Mouse (Mus musculus): ENCODE measurements around the gene Hist1h2ak. TPM values are rescaled to one million over a fixed set of nuclear protein-coding genes. Genes with fewer than 3 reads are reported as not detected.
A peak's percentile ranks its signal among the peaks of the same experiment; 100 is the strongest.
"Not testable (repeated sequence)": the region's sequence is repeated elsewhere in the genome, so short reads cannot be mapped to it uniquely, and the experiment has no call there.

Hist1h2ak gene
- total RNA-seq, 2 experiments from 2014 or later, result 59.3 to 67.5 TPM

DNA sequence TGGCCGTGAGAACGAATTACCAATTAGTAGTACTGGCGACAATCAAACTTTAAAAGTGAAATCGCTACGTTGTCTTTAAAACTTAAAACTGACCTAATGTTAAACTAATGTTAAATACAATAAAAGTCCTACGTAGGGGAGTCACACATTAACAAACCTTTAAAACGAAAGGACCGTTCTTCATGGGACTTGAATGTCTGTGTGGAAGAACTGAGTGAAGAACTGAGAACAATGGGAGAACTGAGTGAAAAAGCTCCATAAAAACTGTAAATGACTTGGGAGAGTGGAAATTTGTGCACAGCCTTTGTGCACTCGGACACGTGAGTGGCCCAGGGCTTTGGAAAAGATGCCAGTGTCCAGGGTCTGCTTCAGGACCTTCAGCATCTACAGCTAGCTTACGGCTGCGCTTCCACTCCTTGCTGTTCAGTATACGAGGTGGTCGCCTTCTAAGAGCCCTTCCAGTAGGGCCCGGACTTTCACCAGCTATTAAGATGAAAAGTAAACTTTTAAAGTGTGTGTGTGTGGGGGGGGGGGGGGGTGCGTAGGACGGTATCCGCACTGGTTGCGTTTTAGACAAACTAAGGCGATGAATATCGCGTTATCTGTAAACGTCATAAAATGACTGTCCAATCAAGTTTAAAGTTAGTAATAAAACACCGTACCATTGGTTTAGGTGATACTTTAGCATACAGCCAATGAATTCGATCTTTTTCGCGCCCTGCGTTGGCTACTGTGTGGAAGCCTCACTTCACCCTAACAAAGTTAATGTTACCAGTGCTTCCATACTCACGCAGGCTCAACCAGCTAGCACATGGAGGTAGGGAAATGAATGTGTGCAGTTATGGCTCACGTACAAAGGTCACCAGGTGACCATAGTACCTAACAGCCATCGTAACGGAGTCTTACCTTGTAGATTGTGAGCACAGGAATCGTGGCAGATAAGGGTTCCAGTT is 25.5 kb upstream of the Hist1h2ak start:
- DNase-seq, result peak; percentile 64
- intact Hi-C loops (cut with DNase I), result no loop called here

DNA sequence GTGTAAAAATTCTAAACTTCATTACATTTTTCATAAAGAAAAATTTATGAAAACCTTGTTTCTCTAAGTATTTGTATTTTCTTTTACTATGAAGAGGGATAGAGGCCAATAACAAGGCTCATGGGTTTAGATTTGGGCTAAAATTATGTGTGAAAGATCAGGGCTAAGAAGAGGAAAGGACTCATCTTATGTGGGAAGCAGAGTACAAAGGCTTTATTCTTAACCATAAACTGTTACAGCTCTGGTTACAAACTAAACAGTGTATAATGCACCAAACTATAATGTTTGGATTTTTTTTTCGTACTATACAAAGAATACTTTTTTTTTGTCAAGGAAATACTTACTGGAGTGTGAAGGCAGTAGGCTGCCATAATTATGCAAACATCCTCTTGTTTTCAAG is 2.1 kb upstream of the Hist1h2ak start:
- DNase-seq, result no peak
- intact Hi-C loops (cut with DNase I), result no loop called here

GRCm38 (mm10) chr13:21754294-21755001 is 821 bp upstream of the Hist1h2ak start:
- intact Hi-C loops (cut with DNase I), result not testable (repeated sequence)
- peak; percentile 29 for DNase-seq

DNA sequence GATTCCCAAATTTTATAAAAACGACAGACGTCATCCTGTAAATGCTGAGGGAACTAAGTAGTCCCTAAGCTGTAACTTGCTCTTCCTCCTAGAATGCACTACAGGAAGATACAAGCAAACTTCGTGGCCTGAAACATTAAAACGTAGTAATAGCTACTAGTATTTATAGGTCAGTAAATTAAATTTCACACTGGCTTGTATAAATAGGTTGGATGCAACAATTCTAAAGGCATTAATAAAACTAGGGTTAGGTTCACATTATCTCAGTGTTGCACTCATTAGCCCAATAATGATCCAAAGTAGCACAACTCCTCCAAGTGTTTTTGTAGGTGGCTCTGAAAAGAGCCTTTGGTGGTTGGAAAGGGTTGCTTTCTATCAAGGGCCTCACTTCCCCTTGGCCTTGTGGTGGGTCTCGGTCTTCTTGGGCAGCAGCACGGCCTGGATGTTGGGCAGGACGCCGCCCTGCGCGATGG is 540 bp downstream of the Hist1h2ak start:
- intact Hi-C loops (cut with DNase I), result no loop called here
- DNase-seq, result no peak

GRCm38 (mm10) chr13:21752356-21752755 is 1.3 kb downstream of the Hist1h2ak start:
- no peak for DNase-seq
- intact Hi-C loops (cut with DNase I), result no loop called here

DNA sequence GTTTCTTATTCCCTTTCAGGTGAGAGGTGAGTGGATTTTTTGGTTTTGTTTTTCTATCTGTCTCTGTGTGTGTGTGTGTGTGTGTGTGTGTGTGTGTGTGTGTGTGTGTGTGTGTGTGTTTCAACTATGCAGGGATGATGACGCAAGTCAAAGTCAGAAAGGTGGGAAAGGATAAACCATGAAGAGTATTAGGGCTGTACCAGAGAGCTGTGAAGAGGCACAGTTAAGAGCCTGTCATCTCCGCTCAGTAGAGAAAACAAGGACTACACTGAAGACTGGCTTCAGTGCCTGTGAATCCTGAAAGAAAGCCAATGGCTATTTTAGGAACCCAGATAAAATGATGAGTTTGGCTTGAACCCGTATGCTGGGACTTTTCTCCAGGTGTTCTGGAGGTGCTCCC is 1.8 kb downstream of the Hist1h2ak start:
- DNase-seq, result no peak
- intact Hi-C loops (cut with DNase I), result no loop called here

GRCm38 (mm10) chr13:21751417-21751816 is 2.2 kb downstream of the Hist1h2ak start:
- DNase-seq, result no peak
- intact Hi-C loops (cut with DNase I), result no loop called here

- peak; percentile 97 for DNase-seq
- intact Hi-C loops (cut with DNase I), result not testable (repeated sequence)
Observed at GRCm38 (mm10) chr13:21750159-21751017, 3.2 kb downstream of the Hist1h2ak start, which contains the start of gene Hist1h4k. TSS of gene Hist1h4k (minus strand) at chr13:21750505.

GRCm38 (mm10) chr13:21749387-21750158 is 4.1 kb downstream of the Hist1h2ak start:
- DNase-seq, result no peak
- intact Hi-C loops (cut with DNase I), result no loop called here

- intact Hi-C loops (cut with DNase I), result no loop called here
- DNase-seq, result no peak
Observed at GRCm38 (mm10) chr13:21745006-21745405, 8.6 kb downstream of the Hist1h2ak start.

- peak; percentile 90 for DNase-seq
- intact Hi-C loops (cut with DNase I), result loop anchor here (10.0 kb wide), 1 partner anchor 300 kb away; the partner anchor contains the start of genes Hist1h2ah and Hist1h2bk
Observed at GRCm38 (mm10) chr13:21734906-21735767, 18.5 kb downstream of the Hist1h2ak start, which contains the start of gene Hist1h4j. TSS of gene Hist1h4j (plus strand) at chr13:21735064.

GRCm38 (mm10) chr13:21734010-21734905 is 19.4 kb downstream of the Hist1h2ak start:
- peak; percentile 79 for DNase-seq
- intact Hi-C loops (cut with DNase I), result loop anchor here (10.0 kb wide), 1 partner anchor 301 kb away; the partner anchor contains the start of genes Hist1h2ah and Hist1h2bk

DNA sequence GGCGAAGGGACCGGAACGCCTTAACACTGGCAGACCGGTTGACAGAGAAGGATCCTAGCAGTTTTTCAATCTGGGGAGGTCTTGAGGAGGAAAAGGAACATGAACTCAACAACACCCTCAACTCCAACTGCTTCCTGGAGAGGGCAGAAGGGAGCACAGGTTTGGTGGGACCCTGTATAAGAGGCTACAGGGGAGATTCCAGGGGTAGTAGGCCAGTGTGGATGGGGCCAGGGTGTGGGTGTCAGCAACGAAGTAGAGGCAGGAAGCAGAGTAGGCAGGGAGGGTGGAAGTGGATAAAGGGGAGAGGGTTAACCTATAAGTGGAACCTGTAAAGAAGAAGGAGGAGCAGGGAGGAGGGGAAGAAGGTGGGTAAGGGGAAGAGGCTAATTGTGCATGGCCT is 20.2 kb downstream of the Hist1h2ak start:
- no peak for DNase-seq
- intact Hi-C loops (cut with DNase I), result loop anchor here (10.0 kb wide), 1 partner anchor 301 kb away; the partner anchor contains the start of genes Hist1h2ah and Hist1h2bk

DNA sequence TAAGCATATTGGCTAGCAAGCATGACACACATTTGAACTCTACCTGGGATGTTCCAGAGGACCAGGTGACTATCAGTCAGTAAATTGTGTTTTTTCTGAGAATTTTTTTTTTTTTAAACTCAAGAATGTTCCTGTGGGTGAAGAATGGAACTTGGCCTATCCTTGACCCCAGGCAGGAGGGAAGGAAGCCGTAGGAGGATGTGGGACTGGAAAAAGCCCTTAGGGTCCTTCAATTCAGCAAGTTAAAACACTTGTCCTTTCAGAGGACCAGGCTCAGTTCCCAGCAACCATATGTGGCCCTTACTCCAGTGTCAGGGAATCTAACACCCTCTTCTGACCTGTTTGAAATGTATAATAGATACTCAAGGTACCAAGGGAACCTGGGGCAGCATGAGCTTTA is 24.1 kb downstream of the Hist1h2ak start:
- no peak for DNase-seq
- intact Hi-C loops (cut with DNase I), result no loop called here

DNA sequence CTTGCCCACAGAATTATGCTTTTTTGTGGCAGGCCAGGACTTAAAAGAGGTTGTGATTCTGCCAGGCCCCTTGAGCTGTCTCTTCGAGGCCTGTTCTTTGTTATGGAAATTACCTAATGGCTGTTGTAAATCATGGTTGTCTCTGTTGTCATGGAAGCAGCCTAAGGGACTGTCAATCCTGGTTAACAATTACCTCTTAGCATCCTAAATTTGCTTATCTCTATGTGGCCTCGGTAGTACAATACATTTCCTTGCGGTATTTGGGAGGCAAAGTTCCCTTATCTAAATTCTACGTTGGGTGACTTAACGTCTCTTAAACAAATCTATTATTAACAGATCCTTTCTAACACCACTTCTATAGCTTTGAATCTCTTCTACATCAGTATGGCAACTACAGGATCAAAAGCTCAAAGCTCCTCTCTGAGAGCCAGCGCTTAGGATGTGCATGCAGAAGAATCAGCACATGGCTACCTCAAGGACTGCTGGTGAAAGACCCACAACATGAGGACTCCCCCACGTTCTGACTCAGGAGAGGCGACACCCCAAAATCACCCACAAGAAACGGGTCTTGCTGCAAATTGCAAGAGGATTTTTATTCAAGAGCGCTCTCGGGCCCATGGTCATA is 25.6 kb downstream of the Hist1h2ak start:
- intact Hi-C loops (cut with DNase I), result no loop called here
- no peak for DNase-seq

DNA sequence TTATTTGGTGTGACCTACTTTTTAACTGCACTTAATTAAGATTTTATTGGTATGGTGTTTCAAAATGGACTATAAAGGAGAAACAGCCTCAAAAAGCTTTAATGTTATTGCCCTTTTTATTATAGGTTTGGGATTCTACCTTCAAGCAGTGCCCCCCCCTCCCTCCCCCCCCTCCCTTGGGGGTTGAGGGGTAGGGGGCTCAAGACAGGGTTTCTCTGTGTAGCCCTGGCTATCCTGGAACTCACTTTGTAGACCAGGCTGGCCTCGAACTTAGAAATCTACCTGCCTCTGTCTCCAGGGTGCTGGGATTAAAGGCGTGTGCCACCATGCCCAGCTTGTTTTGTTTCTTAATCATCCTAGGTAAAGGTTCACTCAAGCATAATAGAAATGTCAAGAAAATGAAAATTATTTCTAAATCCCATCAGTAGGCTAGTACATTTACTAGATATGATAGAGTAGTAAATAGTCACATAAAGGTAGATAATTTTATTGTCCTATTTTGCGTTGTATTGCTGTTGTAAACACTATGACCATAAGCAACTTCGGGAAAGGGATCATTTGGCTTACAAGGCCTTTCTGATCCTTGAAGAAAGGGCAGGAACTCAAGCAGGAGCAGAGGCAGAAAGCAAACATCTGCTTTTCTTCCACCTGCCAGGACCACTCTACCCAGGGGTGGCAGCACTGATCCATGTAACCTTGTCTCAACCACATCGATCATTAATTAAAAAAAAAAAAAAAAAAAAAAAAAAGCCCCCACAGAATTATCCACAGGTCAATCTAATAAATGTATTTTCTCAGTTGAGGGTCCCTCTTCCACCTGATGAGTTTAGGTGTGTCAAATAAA is 30.4 kb downstream of the Hist1h2ak start:
- intact Hi-C loops (cut with DNase I), result no loop called here
- DNase-seq, result no peak

All from left cerebral cortex, postnatal 4 days (tissue).